Mouse (Mus musculus) skeletal muscle tissue, adult 2 months (tissue): ENCODE measurements around the gene Rgs12.

Source experiments
- DNase-seq: peaks from one replicate; pipeline ENCODE4 v3.0.0-alpha.2; 2012; ENCODE audit warnings: low read depth, low spot score

Gene Rgs12

GRCm38 (mm10) chr5:34931516-34932457, 17.5 kb upstream of the Rgs12 start:
- no peak for DNase-seq

- no peak for DNase-seq
These were observed 16.8 kb upstream of the Rgs12 start for GRCm38 (mm10) chr5:34932458-34932806.

- DNase-seq: no peak
These were observed 15.8 kb upstream of the Rgs12 start for GRCm38 (mm10) chr5:34933461-34933860.

- no peak for DNase-seq
These were observed 7.4 kb upstream of the Rgs12 start for GRCm38 (mm10) chr5:34941710-34942470.

- DNase-seq: no peak
These were observed 5.8 kb upstream of the Rgs12 start for GRCm38 (mm10) chr5:34943428-34943827.

- no peak for DNase-seq
These were observed 545 bp downstream of the Rgs12 start for GRCm38 (mm10) chr5:34949769-34950211.

GRCm38 (mm10) chr5:34950486-34951160, 1.4 kb downstream of the Rgs12 start:
- DNase-seq: no peak

GRCm38 (mm10) chr5:34951161-34951834, 2.1 kb downstream of the Rgs12 start:
- DNase-seq: no peak

- no peak for DNase-seq
These were observed 5.3 kb downstream of the Rgs12 start for GRCm38 (mm10) chr5:34954508-34954907.

GRCm38 (mm10) chr5:34955630-34956029, 6.4 kb downstream of the Rgs12 start:
- DNase-seq: peak; percentile 37

- DNase-seq: no peak
These were observed 6.9 kb downstream of the Rgs12 start for GRCm38 (mm10) chr5:34956151-34956550.

- peak; percentile 61 for DNase-seq
These were observed 7.8 kb downstream of the Rgs12 start for GRCm38 (mm10) chr5:34957015-34957414.

GRCm38 (mm10) chr5:34960021-34960420, 10.8 kb downstream of the Rgs12 start:
- no peak for DNase-seq

- DNase-seq: no peak
These were observed 16.3 kb downstream of the Rgs12 start for GRCm38 (mm10) chr5:34965531-34965930.

- no peak for DNase-seq
These were observed 19.1 kb downstream of the Rgs12 start for GRCm38 (mm10) chr5:34968386-34968785.

- DNase-seq: no peak
These were observed 23.2 kb downstream of the Rgs12 start for GRCm38 (mm10) chr5:34972471-34972870.

GRCm38 (mm10) chr5:34973560-34974317, 24.5 kb downstream of the Rgs12 start:
- DNase-seq: peak; percentile 23

GRCm38 (mm10) chr5:34974773-34975443, 25.7 kb downstream of the Rgs12 start:
- DNase-seq: no peak

GRCm38 (mm10) chr5:34976540-34977292, 27.5 kb downstream of the Rgs12 start:
- no peak for DNase-seq
